Mouse (Mus musculus): ENCODE results near the gene Rubcnl. TPM values are rescaled to one million over a fixed set of nuclear protein-coding genes. Genes with fewer than 3 reads are reported as not detected.

Rubcnl gene
- polyA plus RNA-seq (2012; rRNA removed): 0.12 and 0.21 TPM in 2 replicates
- polyA plus RNA-seq (2014; fragmentation: Nextera tagmentation; extraction: Ambion mirVana): 0.09 and 0.15 TPM in 2 replicates

DNA sequence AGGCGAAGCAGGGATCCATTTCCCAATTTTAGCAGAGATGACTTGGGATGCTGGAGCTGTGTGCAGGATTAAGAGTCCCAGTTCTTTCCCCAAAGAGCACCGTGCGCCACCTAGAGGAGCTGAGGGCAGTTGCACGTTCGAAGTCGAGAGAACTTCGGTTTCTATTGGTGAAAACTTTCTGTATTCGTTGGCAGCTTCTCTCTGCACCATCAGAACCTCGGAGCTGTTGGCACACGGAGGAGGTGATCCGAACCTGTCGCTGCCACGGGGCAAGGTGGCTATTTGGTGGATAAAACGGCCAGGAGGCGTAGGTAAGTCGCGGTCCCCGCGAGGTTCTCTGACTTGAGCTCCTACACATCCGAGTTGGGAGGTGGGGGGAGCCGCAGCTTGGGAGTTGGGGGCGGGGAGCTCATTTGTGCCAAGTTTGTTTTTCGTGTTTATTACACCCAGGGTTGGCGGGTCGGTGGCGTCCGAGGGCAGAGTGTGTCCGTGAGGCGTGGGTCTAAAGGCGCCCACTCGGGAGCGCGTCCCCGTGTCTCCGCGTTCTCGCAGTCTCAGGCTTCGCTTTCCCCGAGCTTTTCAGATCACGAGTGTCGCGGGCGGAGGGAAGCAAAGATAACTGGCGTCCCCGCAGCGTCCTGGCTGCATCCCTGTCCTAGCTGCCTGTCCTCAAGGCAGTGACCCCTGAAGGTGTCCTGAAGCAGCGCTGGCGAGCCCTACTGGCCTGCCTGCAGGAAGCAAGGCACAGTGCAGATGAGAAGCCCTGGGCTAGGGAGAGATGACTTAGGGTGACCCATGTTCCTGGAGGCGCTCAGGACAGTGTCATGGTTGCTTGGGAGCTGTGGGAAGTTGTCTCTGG is at the start of gene Rubcnl:
Rubcnl (plus strand) TSS at position 172 of the 859 bp plus-strand sequence.
- H3K4me3 ChIP-seq (ENCODE audit: insufficient read depth in 1 of 2, low read depth in 2 of 2, low read length in 2 of 2): peak within 1 kb of the TSS; percentile 52 to 81
- H3K4me1 ChIP-seq (replicated peaks; ENCODE audit: control insufficient read depth in 2 of 2, insufficient read depth in 2 of 2, low read length in 1 of 2): peaks cover 0 to 6% of the 10 kb centered on the region in 2 experiments; a peak in 2 of 4 replicates
- DNase-seq (ENCODE audit: low read depth in 3 of 3, low spot score in 3 of 3) (peak; percentile 47 to 66 (median 57)), ATAC-seq (ENCODE audit: insufficient read depth) (peak; percentile 39; the same call in 1 of the 2 replicates)
- H3K27ac ChIP-seq: no peak within 1 kb of the TSS
- WGBS (ENCODE audit: insufficient replicate concordance): 1% methylated on average over 49 of the region's 49 CpGs
- H3K9ac ChIP-seq (replicated peaks): no peak within 1 kb of the TSS; the same call in 1 of the 2 replicates
- H3K27me3 ChIP-seq (ENCODE audit: control insufficient read depth, insufficient read depth, low read length): peaks cover 5% of the 10 kb centered on the region; the same call in 1 of the 2 replicates
- H3K4me2 ChIP-seq (ENCODE audit: low read depth): peak within 1 kb of the TSS; percentile 78
- TF ChIP-seq CTCF (IDR thresholded peaks at IDR 0.05; ENCODE audit: low read depth): peak; percentile 94
- TF ChIP-seq EP300 (IDR thresholded peaks at IDR 0.05; ENCODE audit: low read depth): no peak
- H3K9me3 ChIP-seq (ENCODE audit: control insufficient read depth, low read length): no peaks in the 10 kb centered on the region
- H3K36me3 ChIP-seq (replicated peaks; ENCODE audit: control insufficient read depth, insufficient read depth, low read depth): no peaks in the 10 kb centered on the region

DNA sequence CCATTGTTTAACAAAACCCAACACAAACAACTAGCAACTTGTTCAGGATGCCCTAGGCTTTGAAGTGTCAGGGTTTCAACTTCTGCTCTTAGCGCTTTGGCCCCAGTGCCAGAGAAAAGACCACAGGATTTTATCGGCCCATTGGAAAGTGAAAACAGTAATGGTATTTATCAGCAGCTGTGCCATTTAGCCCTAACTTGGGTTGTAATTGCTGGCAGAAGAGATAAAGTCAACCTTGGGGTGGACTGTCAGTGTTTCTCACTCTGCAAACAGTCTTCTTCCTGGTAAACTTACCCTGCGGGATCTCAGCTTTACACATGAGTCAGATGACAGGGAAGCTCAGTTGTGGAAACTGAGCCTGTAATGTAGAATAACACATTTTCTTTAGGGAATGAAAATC is 43.6 kb upstream of the Rubcnl start:
- Histone ChIP-seq H3K27ac (peak overlapping the region; percentile 84), H3K4me2 (ENCODE audit: low read depth) (peak overlapping the region; percentile 44), H3K9me3 (ENCODE audit: control insufficient read depth, low read length) (no peaks in the 10 kb centered on the region), H3K27me3 (ENCODE audit: control insufficient read depth, insufficient read depth, low read length) (no peaks in the 10 kb centered on the region), H3K36me3 (replicated peaks; ENCODE audit: control insufficient read depth, insufficient read depth, low read depth) (no peaks in the 10 kb centered on the region), H3K4me3 (ENCODE audit: insufficient read depth in 1 of 2, low read depth in 2 of 2, low read length in 2 of 2) (peak overlapping the region in 1 of 2 experiments; percentile 10; a peak in 1 of 4 replicates), H3K4me1 (replicated peaks; ENCODE audit: control insufficient read depth in 2 of 2, insufficient read depth in 2 of 2, low read length in 1 of 2) (peaks cover 38 to 48% of the 10 kb centered on the region in 2 experiments), H3K9ac (replicated peaks) (peak overlapping the region; percentile 53)
- WGBS (ENCODE audit: insufficient replicate concordance): 2% methylated on average over 3 of the region's 3 CpGs
- ATAC-seq (ENCODE audit: insufficient read depth) (peak; percentile 89), DNase-seq (ENCODE audit: low read depth in 3 of 3, low spot score in 3 of 3) (peak; percentile 60 to 62 (median 62))
- TF ChIP-seq CTCF (IDR thresholded peaks at IDR 0.05; ENCODE audit: low read depth) (no peak), EP300 (IDR thresholded peaks at IDR 0.05; ENCODE audit: low read depth) (peak; percentile 90)

DNA sequence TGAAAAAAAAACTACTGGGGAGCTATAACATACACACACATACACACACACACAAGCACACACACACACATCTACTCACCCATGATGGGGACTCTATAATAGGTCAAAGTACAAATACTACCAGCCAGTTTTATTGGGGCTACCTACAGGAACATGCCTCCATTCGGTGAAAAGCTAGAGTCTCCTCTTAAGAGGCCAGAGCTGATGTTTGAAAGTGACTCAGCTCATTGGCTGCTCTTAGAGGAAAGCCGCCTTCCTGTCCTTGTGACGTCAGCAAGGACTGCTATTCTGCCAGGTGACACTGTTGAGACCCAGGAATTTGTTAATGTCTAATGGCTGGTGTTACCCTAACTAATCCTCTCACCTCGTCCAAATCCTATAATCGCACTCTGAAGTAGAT is 43.1 kb upstream of the Rubcnl start:
- peaks cover 38 to 48% of the 10 kb centered on the region in 2 experiments for H3K4me1 ChIP-seq (replicated peaks; ENCODE audit: control insufficient read depth in 2 of 2, insufficient read depth in 2 of 2, low read length in 1 of 2)
- ATAC-seq (ENCODE audit: insufficient read depth): peak; percentile 81
- H3K27me3 ChIP-seq (ENCODE audit: control insufficient read depth, insufficient read depth, low read length): no peaks in the 10 kb centered on the region
- no peaks in the 10 kb centered on the region for H3K36me3 ChIP-seq (replicated peaks; ENCODE audit: control insufficient read depth, insufficient read depth, low read depth)
- peak; percentile 47 to 51 (median 49) for DNase-seq (ENCODE audit: low read depth in 3 of 3, low spot score in 3 of 3)
- TF ChIP-seq EP300 (IDR thresholded peaks at IDR 0.05; ENCODE audit: low read depth) (no peak), CTCF (IDR thresholded peaks at IDR 0.05; ENCODE audit: low read depth) (no peak)
- H3K4me2 ChIP-seq (ENCODE audit: low read depth): peak overlapping the region; percentile 44
- H3K4me3 ChIP-seq (ENCODE audit: insufficient read depth in 1 of 2, low read depth in 2 of 2, low read length in 2 of 2): 0 out of 4 replicates have a peak overlapping the region, but pooled peaks of 1 of the 2 experiments have one; percentile 10
- H3K9ac ChIP-seq (replicated peaks): peak overlapping the region; percentile 53
- H3K27ac ChIP-seq: peak overlapping the region; percentile 84
- H3K9me3 ChIP-seq (ENCODE audit: control insufficient read depth, low read length): no peaks in the 10 kb centered on the region
- 34% methylated on average over 5 of the region's 5 CpGs for WGBS (ENCODE audit: insufficient replicate concordance)

DNA sequence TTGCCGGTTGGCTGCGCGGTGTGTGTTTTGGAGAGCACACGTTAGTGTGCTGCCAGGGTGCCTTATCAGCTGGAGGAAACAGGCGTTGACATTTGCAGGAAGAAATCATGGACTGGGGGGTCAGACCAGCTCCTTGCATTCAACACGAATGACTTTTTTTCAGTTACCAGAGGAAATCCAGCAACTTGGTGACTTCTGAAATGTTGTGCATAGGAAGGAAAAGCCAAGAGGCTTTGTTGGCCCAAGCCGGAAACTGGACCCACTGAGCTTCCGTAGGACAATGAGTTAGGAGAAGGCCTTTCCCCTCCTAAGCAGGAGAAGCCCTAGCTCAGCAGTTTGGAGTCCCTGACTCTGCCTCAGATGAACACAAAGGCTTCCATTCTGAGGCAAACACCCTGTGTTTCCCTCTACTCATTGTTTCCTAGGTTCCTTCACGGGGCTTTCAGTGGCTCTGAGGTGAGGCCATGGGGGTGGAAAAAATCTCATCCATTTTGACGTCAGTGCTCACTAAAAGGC is 41.6 kb upstream of the Rubcnl start:
- Histone ChIP-seq H3K27ac (no peak overlapping the region), H3K4me3 (ENCODE audit: insufficient read depth in 1 of 2, low read depth in 2 of 2, low read length in 2 of 2) (no peak overlapping the region), H3K27me3 (ENCODE audit: control insufficient read depth, insufficient read depth, low read length) (no peaks in the 10 kb centered on the region), H3K4me2 (ENCODE audit: low read depth) (peak overlapping the region; percentile 6; the same call in 1 of the 2 replicates), H3K9ac (replicated peaks) (no peak overlapping the region), H3K36me3 (replicated peaks; ENCODE audit: control insufficient read depth, insufficient read depth, low read depth) (no peaks in the 10 kb centered on the region), H3K4me1 (replicated peaks; ENCODE audit: control insufficient read depth in 2 of 2, insufficient read depth in 2 of 2, low read length in 1 of 2) (peaks cover 38 to 48% of the 10 kb centered on the region in 2 experiments), H3K9me3 (ENCODE audit: control insufficient read depth, low read length) (no peaks in the 10 kb centered on the region)
- ATAC-seq (ENCODE audit: insufficient read depth) (no peak), DNase-seq (ENCODE audit: low read depth in 3 of 3, low spot score in 3 of 3) (no peak)
- WGBS (ENCODE audit: insufficient replicate concordance): 13% methylated on average over 10 of the region's 10 CpGs
- TF ChIP-seq EP300 (IDR thresholded peaks at IDR 0.05; ENCODE audit: low read depth) (no peak), CTCF (IDR thresholded peaks at IDR 0.05; ENCODE audit: low read depth) (no peak)

DNA sequence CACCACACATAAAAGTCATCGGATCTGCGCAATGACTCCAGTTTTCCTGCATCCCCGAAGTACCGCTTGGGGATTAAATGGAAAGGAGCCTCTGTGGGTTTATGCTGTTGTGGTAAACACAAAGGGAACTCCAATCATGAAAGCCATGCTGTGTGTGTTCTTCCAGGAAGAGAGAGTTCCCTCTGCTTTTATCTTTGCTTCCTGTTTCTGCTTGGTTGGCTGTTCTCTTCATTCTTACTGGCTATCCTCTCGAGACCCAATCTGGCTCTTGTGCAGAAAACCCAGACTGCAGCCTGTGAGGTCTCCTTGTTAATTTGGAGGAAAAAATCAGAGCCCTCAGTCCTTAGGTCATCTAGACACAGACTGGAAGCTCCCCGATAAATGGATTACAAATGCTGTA is 38.9 kb upstream of the Rubcnl start:
- Histone ChIP-seq H3K4me2 (ENCODE audit: low read depth) (no peak overlapping the region), H3K9ac (replicated peaks) (no peak overlapping the region), H3K4me1 (replicated peaks; ENCODE audit: control insufficient read depth in 2 of 2, insufficient read depth in 2 of 2, low read length in 1 of 2) (peaks cover 24 to 34% of the 10 kb centered on the region in 2 experiments), H3K27ac (no peak overlapping the region), H3K36me3 (replicated peaks; ENCODE audit: control insufficient read depth, insufficient read depth, low read depth) (no peaks in the 10 kb centered on the region), H3K27me3 (ENCODE audit: control insufficient read depth, insufficient read depth, low read length) (no peaks in the 10 kb centered on the region), H3K9me3 (ENCODE audit: control insufficient read depth, low read length) (no peaks in the 10 kb centered on the region), H3K4me3 (ENCODE audit: insufficient read depth in 1 of 2, low read depth in 2 of 2, low read length in 2 of 2) (no peak overlapping the region)
- 42% methylated on average over 6 of the region's 6 CpGs for WGBS (ENCODE audit: insufficient replicate concordance)
- DNase-seq (ENCODE audit: low read depth in 3 of 3, low spot score in 3 of 3) (no peak), ATAC-seq (ENCODE audit: insufficient read depth) (no peak)
- no peak for TF ChIP-seq EP300 (IDR thresholded peaks at IDR 0.05; ENCODE audit: low read depth)
- no peak for TF ChIP-seq CTCF (IDR thresholded peaks at IDR 0.05; ENCODE audit: low read depth)

Measured in liver, embryonic 14.5 days (tissue).